Mouse (Mus musculus) heart, postnatal 14 days (tissue): Measurements from ENCODE around the gene Anxa11. TPM values are rescaled to one million over a fixed set of nuclear protein-coding genes. Genes with fewer than 3 reads are reported as not detected.
"Not testable (repeated sequence)": the region's sequence is repeated elsewhere in the genome, so short reads cannot be mapped to it uniquely, and the experiment has no call there.

Experiments used
- DNase-seq, 2 experiments: peaks; one replicate each; pipeline ENCODE4 v3.0.0; 2021 to 2022
- intact Hi-C: fragments of 180-260 bp; cut with DNase I; formaldehyde crosslinking; loops from one replicate; pipeline ENCODE4 v1.15.1; 2025
- total RNA-seq, 2 experiments: library from RNA; stranded (reverse); gene quantifications; 2 replicates each; pipeline ENCODE4 v1.2.3; 2021

Gene Anxa11
- total RNA-seq, 2 experiments from 2014 or later: 69.9 to 78.1 TPM

DNA sequence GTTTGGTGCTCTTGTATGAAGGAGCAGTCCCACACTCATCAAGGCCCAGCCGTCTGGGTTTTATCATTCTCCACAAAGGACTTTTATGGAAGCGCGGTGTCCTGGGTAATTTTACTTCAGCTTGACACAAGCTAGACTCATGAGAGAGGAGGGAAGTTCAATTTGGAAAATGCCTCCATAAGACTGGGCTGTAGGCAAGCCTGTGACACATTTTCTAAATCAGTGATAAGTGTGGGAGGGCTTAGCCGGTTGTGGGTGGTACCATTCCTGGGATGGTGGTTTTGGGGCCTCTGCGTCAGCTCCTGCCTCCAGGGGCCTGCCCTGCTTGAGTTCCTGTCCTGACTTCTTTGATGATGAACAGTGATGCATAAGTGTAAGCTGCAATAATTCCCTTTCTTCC, 23.3 kb downstream of the Anxa11 start:
- intact Hi-C loops: no loop called here
- no peak for DNase-seq

DNA sequence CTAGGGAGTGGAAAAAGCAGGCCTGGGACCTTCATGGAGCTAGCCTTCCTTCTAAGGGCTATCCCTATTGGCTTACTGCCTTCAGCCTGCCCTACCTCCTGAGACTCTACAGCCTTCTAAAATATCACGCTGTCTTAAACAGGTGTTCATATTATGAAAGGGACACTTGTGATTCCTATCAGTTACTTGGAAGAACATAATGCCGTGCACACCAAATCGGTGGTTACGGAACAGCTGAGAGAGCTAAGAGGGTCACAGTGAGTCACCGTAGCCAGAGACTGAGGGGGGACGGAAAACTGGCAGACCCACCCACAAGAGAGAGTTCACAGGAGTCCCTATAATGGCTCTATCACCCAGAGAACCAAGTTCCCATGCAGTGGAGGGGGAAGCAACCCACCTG, 24.4 kb downstream of the Anxa11 start:
- intact Hi-C loops: no loop called here
- no peak for DNase-seq

DNA sequence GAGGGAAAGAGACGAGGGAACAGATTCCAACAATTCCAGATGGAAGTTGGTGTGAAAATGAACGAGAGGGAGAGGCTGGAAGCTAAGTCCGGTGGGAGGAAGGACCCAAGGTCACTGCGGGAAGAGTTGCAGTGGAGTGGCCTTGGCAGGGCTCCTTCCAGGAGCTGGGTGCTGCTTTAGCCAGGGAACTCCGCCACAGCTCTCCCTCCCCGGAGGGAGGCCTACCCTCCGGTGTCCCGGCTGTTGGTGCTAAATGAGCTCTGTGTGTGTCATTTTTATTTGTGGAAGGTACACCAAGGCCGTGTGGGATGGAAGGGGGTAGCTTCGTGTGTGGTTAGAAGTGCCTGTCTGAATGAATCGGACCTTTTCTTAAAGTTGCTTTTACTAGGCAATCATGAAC, 24.9 kb downstream of the Anxa11 start:
- DNase-seq: peak; percentile 58 to 61
- intact Hi-C loops: no loop called here

DNA sequence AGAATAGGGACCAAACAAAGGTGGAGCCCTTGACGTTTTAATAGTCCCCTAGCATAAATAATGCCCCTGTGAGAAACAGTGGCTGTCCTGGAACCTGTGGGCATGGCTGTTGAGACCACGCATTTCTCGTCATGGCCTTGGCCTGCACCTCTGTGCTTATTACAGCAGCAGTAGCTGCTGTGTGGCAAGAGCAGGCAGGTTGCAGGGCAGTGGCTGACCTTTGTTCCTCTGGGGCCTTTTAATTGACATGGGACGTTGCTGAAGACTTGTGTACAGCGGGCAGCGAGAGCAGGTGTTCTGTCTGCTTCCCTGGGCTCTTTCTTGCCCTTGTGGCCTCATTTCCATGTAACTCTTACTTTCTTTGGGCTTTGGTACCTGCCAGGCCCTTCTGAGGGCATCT, 25.9 kb downstream of the Anxa11 start:
- intact Hi-C loops: no loop called here
- no peak for DNase-seq

DNA sequence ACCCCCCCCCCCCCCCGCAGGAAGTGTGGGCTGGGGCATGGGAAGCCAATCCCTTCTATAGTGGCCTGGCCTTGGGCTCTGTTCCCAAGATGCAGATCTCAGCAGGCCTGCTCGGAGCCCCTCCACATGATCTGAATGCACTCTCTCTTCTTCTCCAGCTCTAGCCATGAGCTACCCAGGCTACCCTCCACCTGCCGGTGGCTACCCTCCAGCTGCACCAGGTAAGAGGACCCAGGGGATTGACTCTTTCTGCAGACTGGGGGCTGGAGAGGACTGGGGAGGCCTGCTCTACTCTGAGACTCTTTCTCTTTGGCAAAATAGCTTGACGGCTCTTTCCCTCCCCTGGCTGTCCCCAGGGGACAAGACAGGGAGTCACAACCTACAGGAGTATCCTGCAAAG, 26.8 kb downstream of the Anxa11 start:
- no peak for DNase-seq
- intact Hi-C loops: no loop called here

DNA sequence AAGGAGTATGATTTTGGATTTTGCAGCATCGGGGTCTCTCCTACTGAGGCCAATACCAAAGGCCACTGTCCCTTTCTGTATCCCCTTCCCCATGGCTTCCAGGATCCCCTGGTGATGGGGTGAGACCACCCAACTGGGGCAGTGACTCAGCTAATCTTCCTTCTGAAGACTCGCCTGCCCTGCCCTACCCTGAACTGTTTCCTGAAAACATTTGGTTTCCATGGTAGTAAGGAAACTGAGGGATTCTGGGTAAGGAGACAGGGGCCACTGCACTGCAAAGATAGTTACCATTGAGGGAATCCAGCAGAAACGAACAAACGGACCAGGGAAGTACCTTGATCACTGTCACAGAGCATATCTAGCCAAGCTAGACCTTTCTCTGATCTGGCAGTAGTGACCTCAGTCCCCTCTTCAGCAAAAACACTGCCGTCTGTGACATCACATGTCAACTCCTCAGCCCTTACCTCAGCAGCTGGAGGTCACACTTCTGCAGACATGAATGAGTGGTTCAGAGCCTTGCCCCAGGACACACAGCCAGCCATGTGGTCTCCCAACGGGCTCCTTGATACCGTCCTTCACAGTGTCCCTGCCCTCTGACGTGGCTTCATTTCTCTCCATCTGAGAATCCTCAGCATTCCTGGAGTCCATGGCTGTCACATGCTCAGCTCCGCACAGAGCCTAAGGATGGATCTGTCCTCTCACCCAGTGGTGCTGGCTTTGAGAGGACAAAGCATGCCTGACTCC, 27.4 kb downstream of the Anxa11 start:
- intact Hi-C loops: no loop called here
- no peak for DNase-seq

DNA sequence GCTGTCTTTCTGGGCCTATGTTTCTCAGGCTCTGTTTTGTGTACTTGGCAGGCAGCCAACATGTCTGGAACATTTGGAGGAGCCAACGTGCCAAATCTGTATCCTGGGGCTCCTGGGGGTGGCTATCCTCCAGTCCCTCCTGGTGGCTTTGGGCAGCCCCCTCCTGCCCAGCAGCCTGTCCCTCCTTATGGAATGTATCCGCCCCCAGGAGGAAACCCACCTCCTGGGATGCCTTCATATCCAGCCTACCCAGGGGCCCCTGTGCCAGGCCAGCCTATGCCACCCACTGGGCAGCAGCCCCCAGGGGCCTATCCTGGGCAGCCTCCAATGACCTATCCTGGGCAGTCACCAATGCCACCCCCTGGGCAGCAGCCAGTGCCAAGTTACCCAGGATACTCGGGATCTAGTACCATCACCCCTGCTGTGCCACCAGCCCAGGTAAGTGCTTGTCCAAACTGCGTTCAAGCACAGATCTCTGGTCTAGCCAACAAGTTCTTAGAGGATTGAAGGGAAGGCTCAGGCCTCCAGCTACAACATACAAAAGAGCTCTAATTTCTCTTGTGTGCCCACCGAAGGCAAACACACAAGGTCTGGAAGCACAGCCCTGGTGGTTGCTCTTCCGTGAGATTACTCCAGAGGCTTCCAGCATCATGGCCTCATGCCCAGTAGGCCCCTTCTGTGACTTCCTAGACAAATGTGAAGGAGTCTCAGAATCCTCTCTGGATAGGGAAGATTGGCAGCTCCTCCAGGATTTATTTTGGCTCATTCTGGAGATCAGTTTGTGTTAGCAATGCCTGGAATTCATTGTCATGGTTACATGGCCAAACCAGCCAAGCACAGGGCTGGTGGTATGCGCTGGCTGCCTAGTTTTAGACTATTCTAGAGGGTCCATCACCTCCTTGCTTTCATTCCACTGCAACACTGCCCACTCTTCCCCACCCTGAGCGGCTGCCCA, 30.8 kb downstream of the Anxa11 start:
- intact Hi-C loops: no loop called here
- peak; percentile 38 to 55 for DNase-seq

DNA sequence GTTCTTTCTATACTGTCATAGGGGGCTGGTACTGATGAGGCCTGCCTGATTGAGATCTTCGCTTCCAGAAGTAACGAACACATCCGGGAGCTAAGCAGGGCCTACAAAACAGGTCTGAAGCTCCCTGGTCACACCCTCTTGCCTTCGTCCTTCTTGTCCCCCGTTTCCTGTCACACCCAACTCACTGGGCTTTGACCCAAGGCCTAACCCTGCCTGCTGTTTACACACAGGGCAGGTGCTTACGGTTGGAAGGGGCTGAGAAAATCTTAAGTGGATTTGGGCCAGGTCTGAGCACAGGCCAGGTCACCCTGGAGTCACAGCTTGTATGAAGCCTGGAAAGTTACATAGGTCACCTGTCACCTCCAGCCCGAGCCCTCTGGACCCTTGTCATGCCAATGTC, 34.7 kb downstream of the Anxa11 start:
- DNase-seq, intact Hi-C loops: not testable (repeated sequence)

DNA sequence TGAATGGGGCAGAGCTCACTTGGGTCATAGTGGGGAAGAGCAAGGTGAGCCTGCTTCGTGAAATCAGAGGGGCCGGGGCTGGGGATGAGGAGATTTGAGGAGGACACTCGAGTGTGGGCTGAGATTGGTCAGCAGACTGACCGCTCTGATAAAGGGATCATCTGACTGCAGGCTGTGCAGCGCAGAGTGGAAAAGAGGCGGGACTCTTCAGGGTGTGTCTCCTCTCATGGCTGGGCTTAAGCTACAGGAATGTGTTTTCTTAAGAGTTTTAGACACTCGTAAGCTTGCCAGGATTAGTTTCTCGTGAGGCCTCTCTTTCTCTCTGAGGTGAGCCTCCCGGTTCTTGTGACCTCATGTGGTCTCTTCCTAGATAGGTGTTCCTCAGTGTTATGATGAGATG, 39.8 kb downstream of the Anxa11 start:
- DNase-seq, intact Hi-C loops: not testable (repeated sequence)

DNA sequence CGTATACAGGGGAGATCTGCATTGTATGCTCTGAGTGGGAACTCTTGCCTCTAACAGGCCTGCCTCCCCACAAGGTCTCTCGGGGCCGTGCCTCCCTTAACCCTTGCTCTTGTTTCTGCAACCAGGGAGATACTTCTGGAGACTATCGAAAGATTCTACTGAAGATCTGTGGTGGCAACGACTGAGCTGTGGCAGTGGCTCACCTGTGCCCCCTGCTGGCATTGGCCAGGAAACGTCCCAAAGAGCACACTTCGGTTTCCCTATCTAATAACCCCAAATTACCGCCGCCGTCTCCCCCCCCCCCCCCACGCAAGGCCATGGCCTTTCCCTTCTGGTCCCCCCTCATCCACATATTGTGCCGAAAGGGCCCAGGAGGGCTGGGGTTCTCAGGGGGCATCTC, 43.9 kb downstream of the Anxa11 start:
- DNase-seq, intact Hi-C loops: not testable (repeated sequence)

DNA sequence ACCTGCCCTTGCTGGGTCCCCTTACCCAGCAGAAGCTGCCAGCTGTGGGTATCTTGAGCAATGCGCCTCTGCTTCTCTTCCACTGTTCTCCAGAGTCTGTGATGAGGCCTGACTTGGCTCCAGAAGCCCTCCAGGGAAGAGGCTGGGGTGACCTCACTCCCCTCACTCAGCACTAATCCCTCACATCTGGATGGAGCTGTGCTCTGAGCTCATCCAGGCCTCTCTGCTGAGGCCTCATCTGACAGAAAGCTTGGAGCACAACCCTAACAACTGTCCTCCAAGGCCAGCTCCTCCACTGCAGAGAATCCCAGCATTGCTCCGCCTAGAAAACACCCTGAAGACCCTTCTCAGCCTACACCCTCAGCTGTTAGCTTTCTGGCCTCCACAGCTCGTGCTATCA, 52.6 kb downstream of the Anxa11 start:
- intact Hi-C loops, DNase-seq: not testable (repeated sequence)

DNA sequence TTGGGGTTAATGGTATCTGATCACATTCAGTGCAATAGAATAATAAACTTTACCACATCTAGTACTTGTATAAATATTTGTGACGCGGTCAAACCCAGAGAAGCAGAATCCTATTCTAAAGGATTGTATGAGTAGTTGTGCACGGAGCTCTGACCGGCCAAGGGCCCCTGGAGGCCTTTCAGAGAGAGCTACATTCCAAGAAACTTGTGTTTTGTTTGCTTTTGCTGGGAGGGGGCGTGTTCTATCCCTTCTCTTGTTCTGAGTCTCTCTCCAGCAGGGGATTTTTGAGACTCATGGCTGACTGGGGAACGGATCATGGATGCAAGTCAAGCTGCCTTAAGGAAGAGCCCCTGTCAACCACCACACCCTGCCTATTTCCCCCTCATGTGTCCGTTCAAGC, 53.7 kb downstream of the Anxa11 start:
- DNase-seq, intact Hi-C loops: not testable (repeated sequence)

DNA sequence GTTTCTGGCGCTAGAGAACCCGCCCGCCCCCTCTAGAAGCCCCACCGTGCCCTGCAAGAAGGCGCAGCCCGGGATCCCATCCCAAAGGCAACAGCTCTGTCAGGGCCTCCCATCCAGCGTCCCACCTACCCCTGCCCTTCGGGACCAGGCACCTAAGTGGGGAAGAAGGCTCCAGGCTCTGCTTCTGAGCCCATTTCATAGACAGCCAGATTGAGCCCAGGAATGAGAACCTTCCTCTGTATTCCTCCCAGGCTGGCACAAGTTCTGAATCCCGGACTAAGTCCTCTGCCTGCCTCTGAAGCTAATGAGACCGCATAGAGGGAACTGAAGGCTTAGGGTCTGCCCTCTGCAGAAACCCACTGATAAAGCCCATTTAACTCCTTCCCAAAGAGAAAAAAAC, 61.0 kb downstream of the Anxa11 start, which contains the start of gene Plac9a:
Gene Plac9a (minus strand): TSS at position 101 of the 400 bp plus-strand sequence.
- intact Hi-C loops, DNase-seq: not testable (repeated sequence)

DNA sequence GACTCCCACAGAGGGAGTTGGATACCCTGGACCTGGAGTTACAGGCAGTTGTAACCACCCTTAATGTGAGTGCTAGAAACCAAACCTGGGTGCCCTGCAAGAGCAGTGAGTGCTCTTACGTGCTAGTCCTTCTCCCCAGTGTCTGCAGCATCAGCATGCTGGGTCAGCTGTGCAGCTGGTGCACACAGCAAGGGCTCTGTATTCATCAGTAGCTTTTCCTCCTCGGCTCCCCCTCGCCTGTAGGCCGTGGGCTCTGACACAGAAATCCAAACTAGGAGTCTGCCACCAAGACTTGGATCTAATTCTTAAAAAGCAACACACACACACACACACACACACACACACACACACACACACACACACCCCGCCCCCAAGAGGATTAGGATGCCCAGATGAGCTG, 63.3 kb downstream of the Anxa11 start:
- DNase-seq, intact Hi-C loops: not testable (repeated sequence)

DNA sequence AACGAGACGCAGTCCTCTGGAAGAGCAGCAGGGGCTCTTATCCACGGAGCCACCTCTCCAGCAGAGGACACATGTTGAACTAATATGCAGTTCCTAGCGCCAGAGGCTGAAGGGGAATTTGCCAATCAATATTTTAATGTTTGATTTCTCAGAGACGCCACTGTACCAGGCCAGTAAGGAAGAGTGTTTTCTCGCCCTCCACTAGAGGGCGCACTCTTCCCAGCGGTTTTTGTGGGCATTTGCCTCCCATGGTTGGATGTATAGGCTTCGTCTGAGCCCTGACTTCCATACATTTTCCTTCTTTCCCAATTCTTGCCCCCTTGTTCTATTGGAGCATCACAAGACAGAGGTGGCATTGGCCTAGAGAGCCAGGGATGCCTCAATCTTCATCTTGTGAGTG, 65.3 kb downstream of the Anxa11 start:
- DNase-seq, intact Hi-C loops: not testable (repeated sequence)

DNA sequence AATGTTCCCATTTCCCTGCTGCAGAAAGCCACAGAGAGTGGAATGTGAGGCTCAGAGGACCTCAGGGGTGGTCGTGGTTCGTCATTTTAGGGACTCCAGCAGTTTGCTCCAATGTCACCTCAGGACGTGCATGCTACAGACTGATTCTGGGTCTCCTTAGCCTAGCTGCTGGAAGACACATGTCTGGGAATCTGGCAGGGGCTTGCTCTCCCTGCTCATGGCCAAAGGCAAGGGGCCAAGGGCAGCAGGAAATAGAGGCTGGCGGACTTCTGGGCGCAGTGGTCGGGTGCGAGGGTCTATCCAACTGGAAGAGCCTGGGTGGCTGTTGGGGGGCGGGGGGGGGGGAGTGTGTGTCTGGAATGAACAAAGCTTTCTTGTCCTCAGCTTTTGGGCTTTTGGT, 67.0 kb downstream of the Anxa11 start:
- intact Hi-C loops, DNase-seq: not testable (repeated sequence)

DNA sequence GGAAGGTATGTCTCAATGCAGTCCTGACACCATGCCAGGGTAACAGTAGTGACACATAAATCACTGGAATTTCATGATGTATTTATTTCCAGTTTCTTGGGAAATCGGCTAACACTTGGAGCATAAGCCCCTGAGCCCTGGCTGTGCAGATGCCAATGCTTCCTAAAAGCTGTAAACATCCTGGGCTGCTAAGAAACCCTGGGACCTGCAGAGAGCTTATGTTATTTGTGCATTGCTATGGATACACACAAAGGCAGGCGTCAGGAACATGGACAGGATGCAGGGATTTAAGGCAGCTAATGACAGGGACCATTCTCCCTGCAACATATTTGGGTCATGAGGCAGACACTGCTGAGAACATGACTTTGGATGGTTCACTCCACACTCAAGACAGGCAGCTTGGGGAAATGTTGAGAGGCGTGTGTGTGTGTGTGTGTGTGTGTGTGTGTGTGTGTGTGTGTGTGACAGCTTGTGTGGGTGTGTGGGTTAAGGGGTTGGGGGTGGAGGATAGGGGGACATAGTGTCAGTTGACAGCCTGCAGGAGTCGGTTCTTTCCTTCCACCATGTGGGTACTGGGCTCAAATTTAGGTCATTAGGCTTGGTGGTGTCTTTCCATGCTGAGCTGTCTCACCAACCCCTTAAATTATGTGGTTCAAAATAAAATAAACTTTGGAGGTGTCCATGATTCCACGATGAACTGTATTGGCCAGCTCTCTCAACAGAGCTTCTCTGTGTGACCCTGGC, 76.6 kb downstream of the Anxa11 start:
- DNase-seq, intact Hi-C loops: not testable (repeated sequence)

DNA sequence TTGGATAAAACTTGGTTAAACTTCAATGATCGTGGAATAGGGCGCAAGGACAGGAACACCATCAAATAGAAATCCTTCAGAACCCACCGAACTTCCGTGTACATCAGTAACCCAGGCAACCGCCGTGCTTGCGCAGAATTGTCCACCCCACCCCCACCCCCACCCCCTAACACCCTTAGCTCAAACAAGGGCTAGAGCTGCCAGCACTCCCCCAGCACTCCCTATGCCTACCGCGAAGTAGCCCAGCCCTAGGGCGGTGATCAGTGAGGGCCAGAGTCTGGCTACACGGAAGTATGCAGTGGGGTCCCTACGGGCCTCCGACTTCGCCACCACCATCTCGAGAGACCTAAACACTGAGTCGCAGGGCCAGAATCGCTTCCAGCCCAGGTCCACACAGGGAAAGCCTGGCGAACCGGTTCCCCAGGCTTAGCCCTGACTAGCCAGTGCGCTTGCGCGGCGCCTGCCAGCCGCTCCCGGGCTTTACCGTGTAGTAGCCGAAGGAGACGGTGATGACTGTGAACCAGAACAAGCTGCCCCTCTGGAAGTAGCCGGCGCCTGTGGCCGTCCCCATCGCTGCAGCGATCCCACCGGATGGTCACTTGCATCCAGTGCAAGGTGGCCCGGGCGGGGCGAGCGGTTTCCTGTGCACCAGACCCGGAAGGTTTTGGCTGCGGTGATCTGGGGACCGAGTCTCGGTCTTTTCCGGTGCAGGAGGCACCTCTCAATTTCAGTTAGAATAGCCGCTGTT, 85.0 kb downstream of the Anxa11 start:
- intact Hi-C loops, DNase-seq: not testable (repeated sequence)

DNA sequence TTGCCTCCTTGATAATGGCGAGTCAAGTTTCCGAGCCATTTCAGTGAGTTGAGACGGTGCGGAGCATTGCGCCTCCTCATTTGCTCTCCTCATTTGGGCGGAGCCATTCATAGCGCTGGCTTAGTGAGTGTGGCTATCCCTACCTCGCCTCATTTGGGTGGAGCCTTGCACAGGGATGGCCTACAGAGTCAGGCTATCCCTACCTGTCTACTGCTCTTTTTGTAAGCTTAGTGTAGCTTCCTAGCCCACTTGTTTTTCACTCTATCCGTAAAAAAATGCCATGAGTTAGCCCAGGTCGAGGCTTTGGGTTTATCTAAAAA, 85.6 kb downstream of the Anxa11 start, which contains the start of gene Tmem254a:
Gene Tmem254a (minus strand): TSS at position 111 of the 320 bp plus-strand sequence.
- intact Hi-C loops, DNase-seq: not testable (repeated sequence)
